Mouse (Mus musculus): Measurements from ENCODE around the gene Adam3.

The Adam3 gene

GRCm38 (mm10) chr8:24725630-24726029, at the start of gene Adam3:
TSS of gene Adam3 (minus strand) at chr8:24725852.
- DNase-seq (ENCODE audit: low spot score in 2 of 2) = no peak

GRCm38 (mm10) chr8:24724886-24725626, 596 bp downstream of the Adam3 start:
- no peak for DNase-seq (ENCODE audit: low spot score in 2 of 2)

Data from natural killer cell, adult 2 months (primary cell).